Mouse (Mus musculus) large intestine, adult 2 months (tissue): ENCODE results near the gene Tfcp2l1. TPM values are rescaled to one million over a fixed set of nuclear protein-coding genes. Genes with fewer than 3 reads are reported as not detected.

Experiments
- DNase-seq: peaks from one replicate; pipeline ENCODE4 v3.0.0-alpha.2; 2012; ENCODE audit warnings: low read depth, low spot score
- WGBS: fragments of 180-500 bp; shearing (Covaris S2); methylation state at CpG from one replicate; pipeline ENCODE4 v1.1.7; 2018; 5-methylcytosine and 5-hydroxymethylcytosine counted together
- polyA plus RNA-seq: library from polyadenylated mRNA; depleted of rRNA; stranded (reverse); fragments of >200 nt; gene quantifications from 2 replicates; pipeline ENCODE4 v1.2.3, GENCODE M21; 2012

The Tfcp2l1 gene
- polyA plus RNA-seq, 1 experiment: 3.1 TPM

DNA sequence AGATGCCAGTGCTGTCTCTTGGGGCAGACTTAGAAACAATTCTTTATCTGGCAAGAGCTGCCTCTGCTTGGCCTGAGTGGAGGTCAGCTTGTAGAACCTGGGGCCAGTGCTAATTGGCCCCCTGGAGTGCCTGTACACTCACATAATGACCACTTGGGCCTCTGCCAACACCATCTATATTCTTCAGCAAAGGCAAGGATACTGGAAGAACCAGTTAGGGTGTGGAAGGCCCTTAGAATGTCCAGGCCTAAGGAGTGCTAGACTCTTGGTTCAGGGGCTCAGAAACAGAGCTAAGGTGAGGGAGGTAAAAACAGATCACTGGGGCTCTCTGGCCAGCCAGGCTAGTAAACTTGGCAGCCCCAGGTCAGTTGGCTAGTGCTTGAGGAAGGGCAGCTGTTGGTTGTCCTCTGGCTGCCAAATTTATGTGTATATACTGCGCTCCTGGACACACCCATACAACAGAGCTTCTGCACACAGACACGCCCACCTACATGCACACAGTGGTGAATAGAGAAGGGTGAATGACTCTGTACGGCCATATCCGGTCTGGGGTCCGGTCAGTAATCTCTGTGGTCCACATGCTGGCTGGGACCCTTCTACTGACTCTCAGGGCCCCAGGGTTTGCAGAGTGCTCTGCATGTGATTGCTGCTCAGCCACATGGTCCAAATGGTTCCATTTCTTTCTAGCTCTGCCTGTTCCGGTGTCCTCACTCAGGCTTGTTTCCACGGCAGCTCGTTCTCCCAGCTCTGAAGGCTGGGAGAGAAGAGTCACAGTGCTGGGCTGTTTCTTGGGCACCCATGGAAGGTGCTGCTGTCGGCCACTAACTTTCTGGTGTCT lies 22.4 kb downstream of the Tfcp2l1 start:
- DNase-seq: no peak
- 17% methylated on average over 9 of the region's 9 CpGs for WGBS

DNA sequence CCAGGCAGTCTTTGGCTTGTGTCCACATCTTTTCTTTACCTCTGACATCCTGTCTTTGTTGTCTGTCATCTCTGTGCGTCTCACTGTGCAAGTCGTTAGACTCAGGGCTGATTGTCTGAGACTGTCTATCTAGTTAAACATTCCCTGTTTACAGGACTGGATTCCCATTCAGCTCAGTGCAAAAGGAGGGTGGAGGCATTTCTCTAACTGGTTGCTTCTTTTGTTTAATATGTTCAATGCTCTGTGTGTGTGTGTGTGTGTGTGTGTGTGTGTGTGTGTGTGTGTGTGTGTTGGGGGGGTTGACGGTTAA lies 23.0 kb downstream of the Tfcp2l1 start:
- no peak for DNase-seq
- 14% methylated on average over 3 of the region's 3 CpGs for whole genome bisulfite sequencing

DNA sequence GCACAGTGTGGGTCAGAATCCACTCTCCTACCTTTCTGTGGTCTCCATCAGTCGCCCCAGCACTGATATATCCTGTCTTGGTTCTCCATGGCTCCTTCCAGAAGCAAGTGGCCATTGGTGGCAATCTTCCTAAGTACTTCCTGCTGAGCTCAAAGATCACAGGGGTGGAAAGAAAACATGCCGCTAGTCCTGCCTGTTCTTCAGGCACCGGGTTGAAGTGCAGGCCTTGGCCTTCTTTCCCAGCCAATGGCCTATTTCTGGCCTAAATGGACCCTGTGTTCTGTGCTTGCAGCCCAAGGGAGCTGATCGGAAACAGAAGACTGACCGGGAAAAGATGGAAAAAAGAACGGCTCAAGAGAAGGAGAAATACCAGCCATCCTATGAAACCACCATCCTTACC lies 31.0 kb downstream of the Tfcp2l1 start:
- 71% methylated on average over 6 of the region's 6 CpGs for WGBS
- DNase-seq: no peak

DNA sequence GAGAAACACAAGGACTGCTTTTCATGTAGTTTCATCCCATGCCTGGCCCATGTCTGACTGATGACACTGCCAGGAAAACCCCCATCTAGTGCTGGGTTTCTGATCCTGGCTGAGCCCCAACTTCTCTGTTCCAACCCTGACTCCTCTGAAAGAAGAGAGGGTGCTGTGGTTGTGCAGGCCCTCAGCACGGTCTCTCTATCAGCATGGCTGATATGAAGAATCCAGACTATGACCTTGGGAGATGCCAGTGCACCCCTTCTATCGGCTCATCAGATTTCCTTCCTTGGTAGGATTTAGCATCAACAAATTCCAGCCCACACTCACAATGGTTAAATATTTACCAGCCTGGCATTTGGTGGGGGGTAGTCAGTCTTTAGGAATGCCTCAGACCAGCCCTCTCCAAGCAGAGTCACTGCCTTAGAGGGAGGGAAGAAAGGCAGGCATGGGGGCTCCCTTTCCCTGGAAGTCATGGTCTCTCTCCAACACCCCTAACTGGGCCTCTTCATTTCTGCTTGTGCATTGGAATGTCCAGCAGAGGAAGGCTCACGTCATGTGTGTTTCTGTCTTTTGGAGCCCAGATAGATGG lies 33.2 kb downstream of the Tfcp2l1 start:
- WGBS: 66% methylated on average over 3 of the region's 3 CpGs
- no peak for DNase-seq

DNA sequence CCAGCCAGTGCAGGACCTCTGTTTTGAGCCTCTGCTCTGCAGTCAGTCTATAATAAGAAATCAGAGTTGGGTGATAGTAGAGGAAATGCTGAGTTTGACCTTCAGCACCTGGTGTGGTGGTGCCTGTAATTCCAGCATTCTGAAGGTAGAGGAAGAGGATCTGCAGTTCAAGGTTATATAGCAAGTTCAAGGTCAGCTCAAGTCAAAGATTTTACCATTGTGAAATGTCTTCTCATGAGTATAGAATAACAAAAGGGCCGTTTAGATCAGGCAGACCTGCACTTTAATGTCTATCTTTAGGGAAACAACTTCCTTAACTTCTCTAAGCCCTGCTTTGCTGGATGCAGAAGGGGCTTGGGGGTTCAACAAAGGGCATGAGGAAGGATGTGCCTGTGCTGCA lies 35.3 kb downstream of the Tfcp2l1 start:
- 22% methylated on average over 1 of the region's 1 CpGs for WGBS
- no peak for DNase-seq

DNA sequence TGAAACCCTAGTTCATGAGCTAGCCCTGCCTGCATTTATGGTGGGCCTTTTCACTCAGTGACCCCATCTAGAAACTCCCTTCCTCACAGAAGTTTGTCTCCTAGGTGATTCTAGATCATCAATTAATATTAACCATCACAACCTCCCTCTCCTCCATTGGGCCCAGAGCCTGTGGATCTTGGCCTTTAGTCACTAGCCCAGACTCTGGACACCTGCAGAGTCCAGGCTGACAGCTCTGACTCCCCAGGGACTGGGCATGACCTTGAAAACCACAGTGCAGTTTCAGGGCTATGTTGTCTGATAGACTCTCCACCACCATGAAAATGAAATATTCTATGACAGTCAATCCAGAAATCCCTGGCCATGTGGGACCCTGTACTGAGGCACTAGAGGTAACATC lies 39.8 kb downstream of the Tfcp2l1 start:
- DNase-seq: no peak

DNA sequence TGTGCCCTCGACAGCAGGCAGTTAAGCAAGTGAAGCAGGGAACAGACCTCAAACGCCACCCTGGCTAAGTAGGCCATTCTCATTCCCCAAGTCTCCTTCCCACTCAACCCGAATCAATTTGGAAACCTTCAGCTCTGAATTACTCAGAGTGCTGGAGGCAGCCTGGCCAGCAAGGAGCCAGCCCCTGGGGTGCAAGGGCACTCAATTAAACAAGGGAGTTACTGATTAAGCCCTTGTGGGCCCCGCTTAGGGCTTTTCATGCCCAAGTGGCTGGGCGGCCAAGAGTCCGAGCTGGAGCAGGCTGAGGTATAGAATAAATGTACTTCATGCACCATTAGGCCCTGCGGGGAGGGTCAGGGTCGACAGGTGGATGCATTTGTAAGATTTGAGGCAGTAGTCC lies 44.5 kb downstream of the Tfcp2l1 start:
- no peak for DNase-seq
- WGBS: 69% methylated on average over 8 of the region's 8 CpGs

DNA sequence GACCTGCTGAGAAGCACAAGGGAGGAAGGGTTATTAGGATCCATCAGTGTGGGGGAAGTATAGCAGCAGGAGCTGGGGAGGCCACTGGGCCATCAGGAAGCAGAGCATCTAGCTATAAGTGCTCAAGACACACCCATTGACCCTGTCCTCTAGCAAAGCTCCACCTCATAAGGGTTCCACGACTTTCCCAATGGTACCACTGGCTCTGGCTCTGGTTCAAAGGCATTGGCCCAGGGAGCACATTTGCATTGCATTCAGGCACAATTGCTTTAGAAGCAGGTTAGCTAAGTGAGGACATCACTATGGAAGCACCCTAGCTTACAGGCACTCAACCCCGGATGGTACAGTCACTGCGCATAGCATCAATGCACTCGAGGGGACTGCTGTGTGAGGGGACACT lies 46.4 kb downstream of the Tfcp2l1 start:
- no peak for DNase-seq
- WGBS: 76% methylated on average over 4 of the region's 4 CpGs

DNA sequence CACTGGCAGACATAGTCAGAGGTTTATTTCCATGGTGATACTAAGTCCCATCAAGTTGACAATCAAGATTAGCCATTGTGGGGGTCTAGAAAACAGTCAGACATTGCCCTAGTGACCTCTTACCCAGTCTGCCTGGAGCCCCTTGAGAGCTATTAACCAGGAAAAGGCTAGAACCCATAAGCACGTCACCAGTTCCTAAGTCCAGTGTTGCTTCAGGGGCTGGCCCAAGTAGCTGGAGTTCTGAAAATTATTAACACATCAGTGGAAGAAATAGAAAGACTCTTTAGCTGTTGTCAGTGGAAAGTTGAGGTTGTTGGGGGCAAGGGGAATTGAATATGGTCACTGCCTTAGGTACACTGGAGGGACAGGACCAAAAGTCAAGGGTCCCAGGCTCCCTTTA lies 54.2 kb downstream of the Tfcp2l1 start:
- WGBS: 69% methylated on average over 1 of the region's 1 CpGs
- no peak for DNase-seq

DNA sequence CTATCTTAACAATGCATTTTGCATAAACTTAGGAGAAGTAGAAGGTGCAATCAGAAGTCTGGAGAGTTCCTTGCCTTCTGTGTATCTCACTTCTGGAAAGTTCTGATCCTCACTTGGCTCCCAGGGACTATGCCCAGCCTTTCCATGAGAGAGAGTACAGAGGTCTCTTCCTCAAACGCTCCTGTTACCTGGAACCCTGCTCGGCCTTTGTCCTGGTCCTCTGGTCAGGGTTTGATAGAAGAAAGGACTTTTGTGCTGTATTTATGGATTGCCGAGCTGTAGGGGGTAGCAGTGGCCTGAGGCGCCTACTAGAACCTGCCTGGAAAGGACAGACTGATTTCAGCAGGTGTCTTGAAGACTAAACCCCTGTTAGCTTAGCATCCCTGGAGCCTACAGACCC lies 55.9 kb downstream of the Tfcp2l1 start:
- 69% methylated on average over 4 of the region's 4 CpGs for WGBS

DNA sequence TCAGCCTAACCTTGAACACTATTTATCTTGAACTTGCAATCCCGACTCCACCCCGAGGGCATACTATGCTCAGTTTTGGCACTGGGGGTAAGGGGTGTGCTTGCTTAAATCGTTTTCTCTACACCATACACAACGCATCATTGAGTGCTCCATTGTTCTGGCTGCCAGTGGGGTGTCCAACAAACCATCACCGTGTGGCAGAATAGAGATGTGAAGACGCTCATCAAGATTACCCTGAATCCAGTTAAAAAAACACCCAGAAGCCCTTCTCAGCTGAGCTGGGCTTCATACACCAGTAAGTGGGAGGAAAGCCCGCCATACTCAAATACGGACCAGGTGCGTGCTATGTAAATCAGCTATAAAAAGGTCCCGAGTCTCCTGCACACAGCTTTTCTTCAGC lies 60.0 kb downstream of the Tfcp2l1 start:
- WGBS: 80% methylated on average over 10 of the region's 10 CpGs
- DNase-seq: no peak

More for the DNA sequence above, 55.9 kb downstream of the Tfcp2l1 start:
- no peak for DNase-seq

DNA sequence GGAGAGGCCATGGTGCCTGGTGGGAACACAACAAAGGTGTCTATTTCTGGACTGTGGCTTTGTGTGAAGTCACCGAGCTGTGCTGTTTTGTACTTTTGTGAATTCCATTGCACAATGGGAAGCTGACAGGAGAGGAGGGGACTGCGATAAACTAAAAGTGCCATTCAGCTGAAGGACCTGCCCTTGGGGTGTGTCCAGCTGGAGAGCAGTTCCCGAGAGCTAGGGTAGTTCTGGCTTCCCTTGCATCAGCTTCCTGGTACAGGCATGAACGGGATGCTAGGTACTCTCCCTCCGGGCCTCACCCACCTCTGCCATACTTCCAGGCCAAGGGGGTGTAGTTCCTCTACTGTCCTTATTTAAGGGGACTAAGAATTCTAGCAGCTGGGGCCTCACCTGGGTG lies 62.1 kb downstream of the Tfcp2l1 start:
- 17% methylated on average over 5 of the region's 5 CpGs for WGBS

DNA sequence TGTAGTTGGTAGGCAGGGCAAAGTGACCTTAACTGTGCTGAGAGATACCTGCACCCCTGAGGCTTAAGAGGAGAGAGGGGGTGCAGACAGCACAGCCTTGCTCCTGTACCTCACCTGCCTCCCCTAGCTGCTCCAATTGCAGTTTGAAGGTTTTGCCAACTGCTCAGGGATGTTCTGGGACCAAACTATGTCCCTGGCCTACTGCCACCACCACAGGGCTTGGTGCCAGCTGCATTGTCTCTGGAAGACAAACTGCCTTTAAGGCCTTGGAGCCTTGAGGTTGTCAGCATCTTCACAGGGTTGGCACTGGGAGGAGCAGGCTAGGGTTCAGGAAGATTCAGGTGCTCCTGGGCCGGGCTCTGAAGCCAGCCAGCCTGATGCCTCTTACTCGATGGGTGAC lies 66.7 kb downstream of the Tfcp2l1 start:
- WGBS: 66% methylated on average over 2 of the region's 2 CpGs
- DNase-seq: no peak

More for the DNA sequence above, 62.1 kb downstream of the Tfcp2l1 start:
- DNase-seq: no peak

DNA sequence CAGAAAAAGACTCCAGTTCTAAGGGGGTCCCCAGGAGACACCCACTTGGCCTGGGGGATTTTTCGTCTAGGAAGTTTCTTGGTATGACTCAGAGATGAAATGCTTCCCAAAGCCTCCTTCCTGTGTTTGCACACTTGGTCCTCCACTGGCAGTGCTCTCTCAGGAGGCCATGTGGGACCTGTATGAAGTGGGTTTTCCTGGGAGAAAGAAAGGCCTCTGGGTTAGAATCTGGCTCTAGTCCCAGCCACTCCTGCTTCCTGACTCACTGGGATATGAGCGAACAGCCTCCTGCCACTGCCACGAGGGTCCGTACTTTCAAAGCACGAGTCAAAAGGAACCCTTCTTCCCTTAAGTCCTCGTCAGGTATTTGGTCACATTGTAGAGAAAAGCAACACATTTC lies 70.2 kb downstream of the Tfcp2l1 start:
- WGBS: 66% methylated on average over 6 of the region's 6 CpGs
- no peak for DNase-seq

DNA sequence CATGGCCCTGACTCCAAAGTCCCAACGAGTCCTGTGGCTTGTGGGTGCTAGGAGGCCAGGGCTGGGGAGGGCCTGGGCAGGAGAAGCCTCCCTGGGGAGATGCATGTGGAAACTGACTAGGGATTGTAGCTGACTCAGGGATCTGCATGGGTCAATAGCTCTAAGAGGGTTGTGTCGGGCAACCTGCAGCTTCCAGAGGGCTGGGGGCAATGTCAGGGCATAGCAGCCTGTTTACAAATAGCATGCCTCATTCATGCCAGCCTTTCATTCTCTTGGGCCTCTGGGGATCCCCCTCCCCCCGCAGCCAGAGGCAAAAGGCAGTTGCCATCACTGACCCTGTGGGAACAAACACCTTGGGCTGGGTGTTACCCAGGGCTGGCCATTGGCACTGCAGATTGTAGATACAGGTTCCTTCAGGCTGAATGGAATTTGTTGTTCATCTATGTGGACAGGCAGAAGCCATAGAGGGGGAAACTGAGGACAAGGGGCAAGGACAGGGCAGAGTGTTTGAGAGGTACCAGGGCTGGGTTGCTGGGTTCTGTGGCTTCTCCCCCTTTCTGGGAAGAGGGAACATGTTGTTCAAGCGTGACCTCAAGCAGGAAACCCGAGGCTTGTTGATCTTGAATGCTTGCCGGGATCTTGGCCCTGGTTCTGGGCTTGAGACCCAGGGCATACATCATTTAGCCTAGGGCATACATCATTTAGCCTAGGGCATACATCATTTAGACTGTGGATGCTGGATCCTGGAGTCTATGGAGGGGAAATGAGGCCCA lies 71.6 kb downstream of the Tfcp2l1 start:
- no peak for DNase-seq
- WGBS: 61% methylated on average over 6 of the region's 6 CpGs

DNA sequence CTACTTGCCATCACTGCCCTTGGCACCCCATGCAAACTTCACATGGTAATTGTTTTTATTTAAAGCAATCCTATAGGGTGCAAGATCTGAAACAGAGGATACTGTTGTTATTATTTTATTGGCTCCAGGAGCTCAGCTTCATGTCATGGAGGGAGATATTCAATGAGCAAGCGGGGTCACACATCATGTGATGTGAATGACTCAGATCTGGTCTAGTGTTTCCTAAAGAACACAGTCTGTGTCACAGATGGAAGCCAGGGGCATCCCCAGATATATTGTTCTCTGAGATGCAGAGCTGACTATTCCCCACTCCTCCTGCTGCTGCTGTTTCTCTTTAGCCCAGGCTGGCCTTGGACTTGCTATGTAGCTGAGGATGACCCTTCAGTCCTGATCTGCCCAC lies 72.2 kb downstream of the Tfcp2l1 start:
- WGBS: 74% methylated on average over 1 of the region's 1 CpGs
- DNase-seq: no peak

DNA sequence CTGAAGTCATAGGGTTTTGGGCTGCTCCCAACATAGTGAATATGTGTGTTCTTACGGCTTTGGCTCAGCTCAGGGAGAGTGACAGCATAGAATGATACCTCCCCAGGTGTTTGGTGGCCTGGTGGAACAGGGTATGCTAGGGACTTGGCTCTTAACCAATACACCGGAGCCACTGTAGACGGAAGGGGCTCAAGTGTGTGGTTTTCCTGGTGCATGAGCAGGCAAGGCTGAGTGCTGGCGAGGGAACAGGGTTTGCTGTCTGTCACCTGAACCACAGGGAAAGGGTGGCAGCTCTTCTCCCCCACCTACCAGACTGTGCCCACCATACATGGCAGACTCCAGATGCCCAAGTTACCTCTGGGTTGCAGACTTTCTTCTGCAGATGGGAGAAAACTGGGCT lies 83.9 kb downstream of the Tfcp2l1 start:
- DNase-seq: no peak
- 79% methylated on average over 4 of the region's 4 CpGs for WGBS

DNA sequence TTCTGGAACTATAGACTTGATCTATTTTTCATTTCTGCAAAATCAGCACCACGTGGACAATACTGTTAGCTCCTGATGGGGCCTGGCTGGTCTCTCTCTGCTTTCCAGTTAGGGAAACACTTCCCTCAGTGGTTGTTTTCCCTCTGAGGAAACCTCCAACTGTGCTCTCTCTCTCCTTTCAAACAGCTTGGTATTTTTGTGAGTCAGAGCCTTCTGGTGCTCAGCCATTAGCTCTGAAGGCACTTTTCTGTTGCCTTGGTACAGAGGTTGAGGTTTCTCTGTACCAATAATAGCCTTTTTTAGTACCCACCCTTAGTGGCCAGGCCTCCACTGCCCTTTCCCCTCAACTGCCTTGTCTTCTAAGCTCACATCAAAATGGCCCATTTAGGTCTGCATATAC lies 88.5 kb downstream of the Tfcp2l1 start:
- no peak for DNase-seq
- whole genome bisulfite sequencing: 79% methylated on average over 1 of the region's 1 CpGs

DNA sequence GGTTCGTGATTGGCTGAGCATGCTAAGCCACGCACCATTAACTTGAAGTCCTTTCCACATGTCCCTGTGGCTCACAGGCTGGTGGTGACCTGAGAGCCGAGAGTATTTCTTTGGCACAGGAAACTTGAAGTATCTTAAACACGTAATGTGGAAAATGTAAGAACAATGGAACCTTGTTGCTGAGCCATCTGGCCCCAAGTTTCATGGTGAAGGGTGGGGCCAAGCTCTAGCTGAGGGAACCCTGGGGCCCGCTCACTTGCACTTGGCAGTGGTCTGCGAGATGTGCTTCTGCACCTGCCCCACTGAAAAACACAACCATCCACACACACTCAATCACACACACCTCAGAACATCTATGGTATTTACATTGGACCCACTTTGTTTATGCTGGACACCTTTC lies 90.3 kb downstream of the Tfcp2l1 start:
- no peak for DNase-seq
- WGBS: 37% methylated on average over 6 of the region's 6 CpGs

DNA sequence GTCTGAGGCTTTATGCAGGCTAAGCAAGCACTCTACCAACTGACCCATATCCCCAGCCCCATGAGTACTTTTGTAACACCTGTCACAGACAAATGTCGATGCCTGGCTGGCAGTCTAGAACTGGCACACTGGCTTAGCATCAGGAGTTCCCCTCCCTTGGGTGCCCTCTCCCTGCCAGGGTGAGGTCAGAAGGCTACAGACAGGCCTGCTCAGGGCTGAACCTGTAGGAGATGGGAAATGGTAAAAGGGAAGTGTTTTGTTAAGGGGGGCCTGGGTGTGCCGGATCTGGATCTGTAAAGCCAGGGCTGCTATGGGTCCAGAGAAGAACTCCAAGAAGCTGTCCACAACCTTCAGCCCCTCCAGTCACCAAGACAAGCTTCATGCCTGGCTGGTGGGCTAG lies 92.0 kb downstream of the Tfcp2l1 start:
- 73% methylated on average over 2 of the region's 2 CpGs for WGBS
- no peak for DNase-seq

DNA sequence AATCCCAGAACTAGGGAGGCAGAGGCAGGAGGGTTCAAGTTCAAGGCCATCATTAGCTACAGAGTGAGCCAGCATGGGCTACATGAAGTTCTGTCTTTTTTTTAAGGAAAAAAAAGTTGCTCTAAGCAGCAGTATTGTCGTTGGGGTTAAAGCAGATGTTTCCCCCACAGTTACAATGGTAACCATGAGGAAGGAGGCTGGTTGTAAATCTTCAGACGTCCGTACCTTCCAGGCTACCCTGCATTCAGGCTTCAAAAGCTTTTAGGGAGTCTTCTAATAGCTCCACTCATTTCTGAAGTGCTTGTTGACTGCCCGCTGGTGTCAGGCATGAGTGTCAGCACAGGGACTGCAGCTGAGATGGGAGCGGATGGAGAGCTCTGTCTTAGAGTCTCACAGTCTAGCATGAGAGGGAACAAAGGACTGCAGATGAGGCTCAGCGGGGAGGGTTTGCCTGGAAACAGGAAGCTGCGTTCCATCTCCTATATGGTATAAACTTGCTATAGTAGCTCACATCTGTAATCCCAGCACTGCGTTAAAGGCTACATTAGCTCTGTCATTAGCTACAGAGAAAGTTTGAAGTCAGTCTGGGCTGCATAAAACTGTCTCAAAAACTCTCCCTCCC lies 92.8 kb downstream of the Tfcp2l1 start:
- DNase-seq: no peak

More for the DNA sequence above, 92.8 kb downstream of the Tfcp2l1 start:
- 49% methylated on average over 8 of the region's 8 CpGs for WGBS
